Mouse (Mus musculus): ENCODE measurements around the gene Dph2.

- no peak for TF ChIP-seq CTCF (IDR thresholded peaks at IDR 0.05)
- TF ChIP-seq EP300 (IDR thresholded peaks at IDR 0.05): no peak
Observed at GRCm38 (mm10) chr4:117890031-117890430, 1.8 kb downstream of the Dph2 start.

Measured in lung, postnatal 0 days (tissue).